Mouse (Mus musculus): Measurements from ENCODE around the gene Ercc6l2. TPM values are rescaled to one million over a fixed set of nuclear protein-coding genes. Genes with fewer than 3 reads are reported as not detected.

The Ercc6l2 gene
- 4.6 and 5.5 TPM in 2 replicates for polyA plus RNA-seq (2015; fragmentation: Nextera tagmentation; extraction: Ambion mirVana)

DNA sequence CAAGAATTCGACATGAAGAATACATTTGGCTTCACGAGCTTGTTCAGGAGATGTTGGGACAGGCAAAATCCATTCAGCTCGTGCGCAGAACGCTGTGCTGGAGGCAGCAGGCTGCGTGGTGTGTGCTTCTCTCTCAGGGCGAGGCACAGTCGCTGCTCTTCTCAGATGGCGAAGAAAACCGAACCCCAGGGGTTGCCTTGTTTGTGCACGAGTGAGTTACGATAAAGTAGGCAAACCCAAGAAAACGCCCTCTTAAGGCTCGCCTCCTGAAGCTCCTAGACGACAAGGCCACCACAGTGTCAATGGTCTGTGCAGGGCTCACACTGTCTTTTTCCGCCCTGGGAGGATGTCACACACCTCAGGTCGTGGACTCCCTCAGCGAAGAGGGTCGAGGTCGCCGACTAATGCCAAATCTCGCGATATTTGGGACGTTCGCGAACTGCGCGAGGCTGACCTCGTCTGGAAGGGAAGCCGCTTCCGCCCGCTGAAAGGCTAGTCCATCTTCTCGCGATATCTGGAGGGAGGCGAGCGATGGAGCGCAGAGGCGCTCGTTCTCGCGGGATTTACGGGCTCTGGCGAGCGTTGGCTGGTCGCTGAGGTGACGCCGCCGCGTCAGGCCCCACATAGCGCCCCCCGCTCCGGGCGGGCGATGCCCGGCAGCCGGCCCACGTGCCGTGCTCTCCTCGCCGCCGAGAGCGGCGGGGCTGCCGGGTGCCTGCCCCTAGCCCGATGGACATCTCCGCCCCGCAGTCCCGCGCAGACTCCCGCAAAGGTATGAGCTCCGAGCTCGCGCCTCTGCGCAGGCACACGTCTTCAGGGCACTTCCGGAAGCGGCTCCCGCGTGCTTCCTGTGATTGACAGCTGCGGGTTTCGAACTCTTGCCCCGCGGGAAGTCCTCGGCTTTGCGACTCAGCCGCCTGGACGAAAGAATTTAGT lies at the start of gene Ercc6l2:
Ercc6l2 (plus strand) TSS at position 495 of the 936 bp plus-strand sequence.
- H3K4me3 ChIP-seq (ENCODE audit: low read depth, low read length): peak within 1 kb of the TSS; percentile 73
- H3K9ac ChIP-seq (replicated peaks): peak within 1 kb of the TSS; percentile 82
- H3K36me3 ChIP-seq (replicated peaks; ENCODE audit: insufficient read depth, low read length): no peaks in the 10 kb centered on the region
- ATAC-seq: peak; percentile 99
- peak within 1 kb of the TSS; percentile 92 for H3K27ac ChIP-seq (ENCODE audit: low read depth)
- H3K4me2 ChIP-seq (ENCODE audit: low read depth, low read length): peak within 1 kb of the TSS; percentile 81
- under 1% methylated on average over 83 of the region's 87 CpGs for WGBS (ENCODE audit: insufficient replicate concordance)
- peaks cover 8% of the 10 kb centered on the region for H3K4me1 ChIP-seq (ENCODE audit: insufficient read depth)
- H3K27me3 ChIP-seq (ENCODE audit: insufficient read depth, low read length): no peaks in the 10 kb centered on the region
- DNase-seq: peak; percentile 98
- TF ChIP-seq CTCF (IDR thresholded peaks at IDR 0.05; ENCODE audit: low read depth) (peak; percentile 7; the same call in 1 of the 2 replicates), EP300 (IDR thresholded peaks at IDR 0.05; ENCODE audit: low read depth) (peak; percentile 90)
- no peaks in the 10 kb centered on the region for H3K9me3 ChIP-seq (ENCODE audit: low read length)

DNA sequence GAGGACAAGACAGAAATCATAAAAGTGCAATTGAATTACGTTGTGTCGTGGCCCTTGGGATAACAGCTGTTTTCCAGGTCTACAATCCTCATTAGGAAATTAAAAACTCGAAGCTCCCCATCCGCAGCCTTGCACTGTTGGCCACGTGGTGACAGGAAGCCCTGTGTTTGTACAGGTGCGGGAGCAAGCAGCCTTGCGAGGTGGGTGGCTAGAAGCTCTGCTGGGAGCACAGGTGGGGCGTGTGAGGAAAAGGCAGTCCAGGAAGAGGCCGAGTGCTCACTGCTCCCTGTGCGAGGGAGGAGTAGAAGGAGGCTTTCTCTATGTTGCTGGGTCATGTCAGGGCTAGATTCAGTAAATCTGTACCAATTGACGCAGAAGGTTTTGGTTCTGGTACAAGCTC lies 49.0 kb upstream of the Ercc6l2 start:
- H3K9me3 ChIP-seq (ENCODE audit: low read length): no peaks in the 10 kb centered on the region
- H3K27ac ChIP-seq (ENCODE audit: low read depth): no peak overlapping the region
- no peak overlapping the region for H3K9ac ChIP-seq (replicated peaks)
- H3K4me3 ChIP-seq (ENCODE audit: low read depth, low read length): no peak overlapping the region
- no peak for DNase-seq
- H3K36me3 ChIP-seq (replicated peaks; ENCODE audit: insufficient read depth, low read length): no peaks in the 10 kb centered on the region
- H3K27me3 ChIP-seq (ENCODE audit: insufficient read depth, low read length): no peaks in the 10 kb centered on the region
- no peak overlapping the region for H3K4me2 ChIP-seq (ENCODE audit: low read depth, low read length)
- 59% methylated on average over 11 of the region's 11 CpGs for WGBS (ENCODE audit: insufficient replicate concordance)
- no peaks in the 10 kb centered on the region for H3K4me1 ChIP-seq (ENCODE audit: insufficient read depth)
- TF ChIP-seq EP300 (IDR thresholded peaks at IDR 0.05; ENCODE audit: low read depth) (no peak), CTCF (IDR thresholded peaks at IDR 0.05; ENCODE audit: low read depth) (no peak)
- ATAC-seq: no peak

DNA sequence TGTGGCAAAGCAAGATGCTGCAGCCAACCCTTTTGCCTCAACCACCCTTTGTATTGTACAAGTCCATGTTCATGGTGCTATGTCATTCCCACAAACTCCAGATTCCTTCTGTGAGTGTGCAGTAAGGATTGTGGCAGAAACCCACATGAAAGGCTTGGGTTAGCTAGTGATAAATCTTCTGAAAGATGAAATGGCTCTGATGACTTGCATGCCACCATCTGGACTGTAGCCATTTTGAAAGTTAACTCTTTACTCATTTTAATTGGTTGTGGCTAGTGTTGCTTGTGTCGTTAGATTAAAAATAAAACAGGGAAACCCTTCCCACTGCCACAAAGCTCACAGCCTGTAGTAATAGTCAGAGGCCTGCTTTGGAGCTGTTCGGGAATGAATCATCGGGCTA lies 44.0 kb upstream of the Ercc6l2 start:
- H3K27ac ChIP-seq (ENCODE audit: low read depth): no peak overlapping the region
- no peaks in the 10 kb centered on the region for H3K9me3 ChIP-seq (ENCODE audit: low read length)
- WGBS (ENCODE audit: insufficient replicate concordance): 77% methylated on average over 3 of the region's 3 CpGs
- H3K4me3 ChIP-seq (ENCODE audit: low read depth, low read length): no peak overlapping the region
- no peaks in the 10 kb centered on the region for H3K36me3 ChIP-seq (replicated peaks; ENCODE audit: insufficient read depth, low read length)
- no peak overlapping the region for H3K9ac ChIP-seq (replicated peaks)
- TF ChIP-seq CTCF (IDR thresholded peaks at IDR 0.05; ENCODE audit: low read depth): no peak
- no peak for TF ChIP-seq EP300 (IDR thresholded peaks at IDR 0.05; ENCODE audit: low read depth)
- H3K4me1 ChIP-seq (ENCODE audit: insufficient read depth): no peaks in the 10 kb centered on the region
- DNase-seq (no peak), ATAC-seq (no peak)
- H3K4me2 ChIP-seq (ENCODE audit: low read depth, low read length): no peak overlapping the region
- no peaks in the 10 kb centered on the region for H3K27me3 ChIP-seq (ENCODE audit: insufficient read depth, low read length)

DNA sequence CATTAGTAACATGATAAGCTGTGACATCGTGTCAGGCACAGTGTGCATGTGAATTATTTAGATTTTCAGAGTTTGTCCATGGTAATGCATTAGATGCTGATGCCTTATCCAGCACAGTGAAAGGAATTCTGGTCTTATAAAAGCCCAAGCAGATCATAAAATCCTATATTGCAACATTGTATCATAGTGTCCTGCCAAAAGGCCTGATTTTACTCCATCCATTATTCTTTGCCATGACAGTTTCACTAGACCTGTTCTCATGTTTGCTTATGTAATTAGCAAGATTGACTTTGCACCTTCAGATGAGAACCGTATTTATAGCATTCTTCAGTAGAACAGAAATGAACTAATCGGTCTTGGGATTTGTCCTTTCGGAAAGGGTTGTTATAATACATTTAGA lies 36.1 kb upstream of the Ercc6l2 start:
- DNase-seq (no peak), ATAC-seq (no peak)
- Histone ChIP-seq H3K27ac (ENCODE audit: low read depth) (no peak overlapping the region), H3K4me3 (ENCODE audit: low read depth, low read length) (no peak overlapping the region), H3K36me3 (replicated peaks; ENCODE audit: insufficient read depth, low read length) (no peaks in the 10 kb centered on the region), H3K4me1 (ENCODE audit: insufficient read depth) (no peaks in the 10 kb centered on the region), H3K27me3 (ENCODE audit: insufficient read depth, low read length) (no peaks in the 10 kb centered on the region), H3K9ac (replicated peaks) (no peak overlapping the region), H3K9me3 (ENCODE audit: low read length) (no peaks in the 10 kb centered on the region), H3K4me2 (ENCODE audit: low read depth, low read length) (no peak overlapping the region)
- 77% methylated on average over 4 of the region's 4 CpGs for WGBS (ENCODE audit: insufficient replicate concordance)
- no peak for TF ChIP-seq EP300 (IDR thresholded peaks at IDR 0.05; ENCODE audit: low read depth)
- TF ChIP-seq CTCF (IDR thresholded peaks at IDR 0.05; ENCODE audit: low read depth): no peak

- DNase-seq: no peak
- Histone ChIP-seq H3K9ac (replicated peaks) (no peak overlapping the region), H3K4me3 (ENCODE audit: low read depth, low read length) (no peak overlapping the region), H3K4me2 (ENCODE audit: low read depth, low read length) (no peak overlapping the region), H3K9me3 (ENCODE audit: low read length) (no peaks in the 10 kb centered on the region), H3K36me3 (replicated peaks; ENCODE audit: insufficient read depth, low read length) (no peaks in the 10 kb centered on the region), H3K27me3 (ENCODE audit: insufficient read depth, low read length) (no peaks in the 10 kb centered on the region), H3K4me1 (ENCODE audit: insufficient read depth) (no peaks in the 10 kb centered on the region), H3K27ac (ENCODE audit: low read depth) (no peak overlapping the region)
- no peak for TF ChIP-seq EP300 (IDR thresholded peaks at IDR 0.05; ENCODE audit: low read depth)
- TF ChIP-seq CTCF (IDR thresholded peaks at IDR 0.05; ENCODE audit: low read depth): no peak
- 69% methylated on average over 2 of the region's 2 CpGs for WGBS (ENCODE audit: insufficient replicate concordance)
- ATAC-seq: no peak
Observed at GRCm38 (mm10) chr13:63779376-63780291, 35.4 kb upstream of the Ercc6l2 start.
